Mouse (Mus musculus) testis, adult 2 months (tissue): ENCODE data around the gene Ly6f.

ENCODE experiments used
- CTCF ChIP-seq: fragments of 200-500 bp; IDR thresholded peaks from 2 replicates; pipeline ENCODE4 v1.5.1; 2012; ENCODE audit warnings: low read depth, mild to moderate bottlenecking, inconsistent platforms, low read length, moderate library complexity; ENCODE audit not compliant: control insufficient read depth, insufficient read depth, insufficient replicate concordance
- POLR2A ChIP-seq: fragments of 200-500 bp; IDR thresholded peaks from 2 replicates; pipeline ENCODE4 v1.6.1; 2012; ENCODE audit warnings: low read depth, mild to moderate bottlenecking, inconsistent platforms, low read length, moderate library complexity; ENCODE audit not compliant: control insufficient read depth

- no peak for TF ChIP-seq POLR2A
- TF ChIP-seq CTCF = no peak
Measured at GRCm38 (mm10) chr15:75237736-75238288, 30.4 kb upstream of the Ly6f start.
